In the genomic region with DNA sequence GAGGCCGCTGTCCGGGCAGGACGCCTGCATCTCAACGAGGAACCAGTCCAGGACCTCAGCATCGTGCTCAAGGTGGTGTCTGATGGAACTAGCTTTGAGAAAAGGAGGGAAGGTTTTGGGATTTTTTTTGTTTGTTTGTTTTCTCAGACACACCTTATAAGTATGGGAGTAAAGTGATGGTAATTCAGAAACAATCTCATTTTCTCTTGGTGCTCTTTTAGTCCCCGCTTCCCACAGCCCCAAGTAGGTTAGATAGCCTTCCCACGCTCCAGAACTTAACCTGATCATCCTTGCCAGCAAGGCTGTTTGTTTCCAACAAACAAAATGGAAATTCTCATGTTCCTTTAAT, we compare ENCODE assay signal across 8 mouse cellular contexts. TPM values are rescaled to one million over a fixed set of nuclear protein-coding genes. Genes with fewer than 3 reads are reported as not detected.
A peak's percentile ranks its signal among the peaks of the same experiment; 100 is the strongest.
DNase-seq lines count a peak whose midpoint lies in the region; ATAC-seq and TF ChIP-seq lines count a peak whose summit lies in the region.

No protein-coding gene starts in this region.

- H3K9me3 ChIP-seq in kidney, postnatal 0 days (replicated peaks; ENCODE audit: low read length) = no peaks in the 10 kb centered on the region
- H3K9me3 ChIP-seq in embryonic facial prominence, embryonic 12.5 days = no peaks in the 10 kb centered on the region
- H3K9me3 ChIP-seq in intestine, embryonic 16.5 days (ENCODE audit: control insufficient read depth, low read length) = no peaks in the 10 kb centered on the region
- H3K9me3 ChIP-seq in neural tube, embryonic 12.5 days = no peaks in the 10 kb centered on the region

- peak overlapping the region; percentile 84; the same call in 1 of the 2 replicates for H3K27ac ChIP-seq in kidney, postnatal 0 days
- H3K27ac ChIP-seq in embryonic facial prominence, embryonic 12.5 days = peak overlapping the region; percentile 88; the same call in 1 of the 2 replicates
- peak overlapping the region; percentile 85 for H3K27ac ChIP-seq in intestine, embryonic 16.5 days (ENCODE audit: low read length)
- peak overlapping the region; percentile 86 for H3K27ac ChIP-seq in neural tube, embryonic 12.5 days

- peak; percentile 24 for DNase-seq in kidney, postnatal 0 days (ENCODE audit: low spot score)
- DNase-seq in kidney, postnatal 25 days = no peak
- DNase-seq in left cerebral cortex, postnatal 14 days (ENCODE audit: low spot score in 2 of 2) = no peak
- DNase-seq in adrenal gland, postnatal 4 days (ENCODE audit: low spot score in 2 of 2) = no peak
- DNase-seq in frontal cortex, postnatal 14 days (ENCODE audit: low spot score in 2 of 2) = no peak

- ATAC-seq in kidney, postnatal 0 days (replicated peaks; ENCODE audit: low FRiP score, low read depth) = no peak
- no peak for ATAC-seq in embryonic facial prominence, embryonic 12.5 days (ENCODE audit: insufficient number of reproducible peaks, insufficient read depth, low FRiP score, low TSS enrichment)
- ATAC-seq in intestine, embryonic 16.5 days = no peak
- ATAC-seq in neural tube, embryonic 12.5 days (ENCODE audit: low FRiP score, low read depth) = no peak

- 8% methylated on average over 7 of the region's 7 CpGs for WGBS in kidney, postnatal 0 days
- 7% methylated on average over 7 of the region's 7 CpGs for WGBS in embryonic facial prominence, embryonic 12.5 days
- 9% methylated on average over 7 of the region's 7 CpGs for WGBS in intestine, embryonic 16.5 days
- 9% methylated on average over 7 of the region's 7 CpGs for WGBS in neural tube, embryonic 12.5 days

- H3K9ac ChIP-seq in kidney, postnatal 0 days (ENCODE audit: low read depth, low read length) = peak overlapping the region; percentile 76
- peak overlapping the region; percentile 70 for H3K9ac ChIP-seq in embryonic facial prominence, embryonic 12.5 days
- H3K9ac ChIP-seq in intestine, embryonic 16.5 days (ENCODE audit: low read depth, low read length) = peak overlapping the region; percentile 91
- peak overlapping the region; percentile 90 for H3K9ac ChIP-seq in neural tube, embryonic 12.5 days

- H3K4me2 ChIP-seq in kidney, postnatal 0 days (ENCODE audit: low read length) = peak overlapping the region; percentile 85
- H3K4me2 ChIP-seq in embryonic facial prominence, embryonic 12.5 days (replicated peaks) = peak overlapping the region; percentile 84
- H3K4me2 ChIP-seq in intestine, embryonic 16.5 days (ENCODE audit: low read depth, low read length) = peak overlapping the region; percentile 75
- H3K4me2 ChIP-seq in neural tube, embryonic 12.5 days (replicated peaks) = peak overlapping the region; percentile 78

- H3K27me3 ChIP-seq in kidney, postnatal 0 days (ENCODE audit: insufficient read depth, low read length) = no peaks in the 10 kb centered on the region
- no peaks in the 10 kb centered on the region for H3K27me3 ChIP-seq in embryonic facial prominence, embryonic 12.5 days
- no peaks in the 10 kb centered on the region for H3K27me3 ChIP-seq in intestine, embryonic 16.5 days (replicated peaks; ENCODE audit: control insufficient read depth, insufficient read depth, low read length)
- no peaks in the 10 kb centered on the region for H3K27me3 ChIP-seq in neural tube, embryonic 12.5 days (replicated peaks)

- intact Hi-C loops in left cerebral cortex, postnatal 14 days (cut with DNase I) = no loop called here

- H3K4me3 ChIP-seq in kidney, postnatal 0 days (replicated peaks; ENCODE audit: low read depth, low read length) = peak overlapping the region; percentile 97
- H3K4me3 ChIP-seq in embryonic facial prominence, embryonic 12.5 days = peak overlapping the region; percentile 94
- peak overlapping the region; percentile 97 for H3K4me3 ChIP-seq in intestine, embryonic 16.5 days (ENCODE audit: low read length)
- H3K4me3 ChIP-seq in neural tube, embryonic 12.5 days = peak overlapping the region; percentile 87

- H3K4me1 ChIP-seq in kidney, postnatal 0 days (replicated peaks; ENCODE audit: insufficient read depth, low read length) = no peaks in the 10 kb centered on the region
- H3K4me1 ChIP-seq in embryonic facial prominence, embryonic 12.5 days = peaks cover 5% of the 10 kb centered on the region; the same call in 1 of the 2 replicates
- H3K4me1 ChIP-seq in intestine, embryonic 16.5 days (ENCODE audit: control insufficient read depth, insufficient read depth, low read length) = peaks cover 8% of the 10 kb centered on the region
- peaks cover 8% of the 10 kb centered on the region; the same call in 1 of the 2 replicates for H3K4me1 ChIP-seq in neural tube, embryonic 12.5 days

- H3K36me3 ChIP-seq in kidney, postnatal 0 days (ENCODE audit: insufficient read depth, low read length) = peaks cover 17% of the 10 kb centered on the region
- H3K36me3 ChIP-seq in embryonic facial prominence, embryonic 12.5 days = peaks cover 28% of the 10 kb centered on the region
- no peaks in the 10 kb centered on the region for H3K36me3 ChIP-seq in intestine, embryonic 16.5 days (ENCODE audit: control insufficient read depth, insufficient read depth, low read length)
- H3K36me3 ChIP-seq in neural tube, embryonic 12.5 days = peaks cover 29% of the 10 kb centered on the region

- no peak for TF ChIP-seq CTCF in kidney, postnatal 0 days (IDR thresholded peaks at IDR 0.05; ENCODE audit: low read depth)

RNA-seq across cellular contexts. Expression of a gene that starts 0.8 kb away (rescaled TPM):
- polyA plus RNA-seq in kidney, postnatal 0 days (2015; fragmentation: Nextera tagmentation; extraction: Ambion mirVana) = 2.8 and 3.1 TPM in 2 replicates
- polyA plus RNA-seq in embryonic facial prominence, embryonic 12.5 days (2016; fragmentation: Nextera tagmentation; extraction: Ambion mirVana) = 4.6 and 6.0 TPM in 2 replicates
- polyA plus RNA-seq in intestine, embryonic 16.5 days (2015; fragmentation: Nextera tagmentation; extraction: Ambion mirVana) = 3.9 TPM in 2 replicates
- 6.6 TPM in 2 replicates for polyA plus RNA-seq in neural tube, embryonic 12.5 days (2016; fragmentation: Nextera tagmentation; extraction: Ambion mirVana)
- total RNA-seq in left cerebral cortex, postnatal 14 days (2021) = 1 to 10 TPM; 5.5 to 6.6 TPM
- 1 to 10 TPM; 8.6 to 8.7 TPM for total RNA-seq in adrenal gland, postnatal 4 days (2021)

RNA-seq across cellular contexts. Expression of a gene that starts 6.2 kb away (rescaled TPM):
- 29.9 and 30.1 TPM in 2 replicates for polyA plus RNA-seq in kidney, postnatal 0 days (2015; fragmentation: Nextera tagmentation; extraction: Ambion mirVana)
- 22.6 and 23.3 TPM in 2 replicates for polyA plus RNA-seq in embryonic facial prominence, embryonic 12.5 days (2016; fragmentation: Nextera tagmentation; extraction: Ambion mirVana)
- polyA plus RNA-seq in intestine, embryonic 16.5 days (2015; fragmentation: Nextera tagmentation; extraction: Ambion mirVana) = 37.6 and 39.9 TPM in 2 replicates
- polyA plus RNA-seq in neural tube, embryonic 12.5 days (2016; fragmentation: Nextera tagmentation; extraction: Ambion mirVana) = 28.0 and 28.8 TPM in 2 replicates
- 10 to 100 TPM; 60.2 TPM for total RNA-seq in left cerebral cortex, postnatal 14 days (2021)
- total RNA-seq in adrenal gland, postnatal 4 days (2021) = 10 to 100 TPM; 20.0 to 20.2 TPM

RNA-seq across cellular contexts. Expression of a gene that starts 11.5 kb away (rescaled TPM):
- polyA plus RNA-seq in kidney, postnatal 0 days (2015; fragmentation: Nextera tagmentation; extraction: Ambion mirVana) = 25.6 and 26.0 TPM in 2 replicates
- polyA plus RNA-seq in embryonic facial prominence, embryonic 12.5 days (2016; fragmentation: Nextera tagmentation; extraction: Ambion mirVana) = 54.3 and 55.0 TPM in 2 replicates
- 28.3 and 37.8 TPM in 2 replicates for polyA plus RNA-seq in intestine, embryonic 16.5 days (2015; fragmentation: Nextera tagmentation; extraction: Ambion mirVana)
- polyA plus RNA-seq in neural tube, embryonic 12.5 days (2016; fragmentation: Nextera tagmentation; extraction: Ambion mirVana) = 37.6 and 38.1 TPM in 2 replicates
- under 1 TPM; 0.29 to 0.63 TPM for total RNA-seq in left cerebral cortex, postnatal 14 days (2021)
- total RNA-seq in adrenal gland, postnatal 4 days (2021) = 10 to 100 TPM; 11.6 to 13.5 TPM
